Mouse (Mus musculus): ENCODE data around the gene Siglech. TPM values are rescaled to one million over a fixed set of nuclear protein-coding genes. Genes with fewer than 3 reads are reported as not detected.

The Siglech gene
- polyA plus RNA-seq (2012; rRNA removed): 0.10 and 0.18 TPM in 2 replicates

GRCm38 (mm10) chr7:55767926-55768325, at the start of gene Siglech:
Siglech (plus strand) TSS chr7:55768178.
- Histone ChIP-seq H3K27me3 (ENCODE audit: control insufficient read depth, insufficient read depth, low read length) (no peaks in the 10 kb centered on the region), H3K4me3 (ENCODE audit: control insufficient read depth, low read depth, low read length) (no peak within 1 kb of the TSS)
- TF ChIP-seq CTCF (IDR thresholded peaks at IDR 0.05; ENCODE audit: control insufficient read depth, insufficient read depth, insufficient replicate concordance, low read depth, low read length) (no peak), POLR2A (IDR thresholded peaks at IDR 0.05; ENCODE audit: control insufficient read depth, low read depth, low read length) (no peak)

GRCm38 (mm10) chr7:55722673-55723072, 45.3 kb upstream of the Siglech start:
- Histone ChIP-seq H3K4me1 (ENCODE audit: control insufficient read depth, insufficient read depth, low read length) (no peaks in the 10 kb centered on the region), H3K27me3 (ENCODE audit: control insufficient read depth, insufficient read depth, low read length) (no peaks in the 10 kb centered on the region), H3K36me3 (ENCODE audit: control insufficient read depth, insufficient read depth, low read length) (no peaks in the 10 kb centered on the region), H3K4me3 (ENCODE audit: control insufficient read depth, low read depth, low read length) (no peak overlapping the region), H3K27ac (ENCODE audit: control insufficient read depth, insufficient read depth, low read depth, low read length) (no peak overlapping the region)
- no peak for TF ChIP-seq POLR2A (IDR thresholded peaks at IDR 0.05; ENCODE audit: control insufficient read depth, low read depth, low read length)
- TF ChIP-seq CTCF (IDR thresholded peaks at IDR 0.05; ENCODE audit: control insufficient read depth, insufficient read depth, insufficient replicate concordance, low read depth, low read length): no peak

More at GRCm38 (mm10) chr7:55767926-55768325, at the start of gene Siglech:
- Histone ChIP-seq H3K27ac (ENCODE audit: control insufficient read depth, insufficient read depth, low read depth, low read length) (no peak within 1 kb of the TSS), H3K4me1 (ENCODE audit: control insufficient read depth, insufficient read depth, low read length) (no peaks in the 10 kb centered on the region), H3K36me3 (ENCODE audit: control insufficient read depth, insufficient read depth, low read length) (no peaks in the 10 kb centered on the region)

- TF ChIP-seq POLR2A (IDR thresholded peaks at IDR 0.05; ENCODE audit: control insufficient read depth, low read depth, low read length) (no peak), CTCF (IDR thresholded peaks at IDR 0.05; ENCODE audit: control insufficient read depth, insufficient read depth, insufficient replicate concordance, low read depth, low read length) (no peak)
- H3K4me3 ChIP-seq (ENCODE audit: control insufficient read depth, low read depth, low read length): no peak overlapping the region
- H3K4me1 ChIP-seq (ENCODE audit: control insufficient read depth, insufficient read depth, low read length): no peaks in the 10 kb centered on the region
- H3K27me3 ChIP-seq (ENCODE audit: control insufficient read depth, insufficient read depth, low read length): no peaks in the 10 kb centered on the region
- H3K36me3 ChIP-seq (ENCODE audit: control insufficient read depth, insufficient read depth, low read length): no peaks in the 10 kb centered on the region
- H3K27ac ChIP-seq (ENCODE audit: control insufficient read depth, insufficient read depth, low read depth, low read length): no peak overlapping the region
Observed at GRCm38 (mm10) chr7:55728903-55729302, 39.1 kb upstream of the Siglech start.

GRCm38 (mm10) chr7:55734483-55734882, 33.5 kb upstream of the Siglech start:
- TF ChIP-seq POLR2A (IDR thresholded peaks at IDR 0.05; ENCODE audit: control insufficient read depth, low read depth, low read length) (no peak), CTCF (IDR thresholded peaks at IDR 0.05; ENCODE audit: control insufficient read depth, insufficient read depth, insufficient replicate concordance, low read depth, low read length) (no peak)
- Histone ChIP-seq H3K27ac (ENCODE audit: control insufficient read depth, insufficient read depth, low read depth, low read length) (no peak overlapping the region), H3K4me1 (ENCODE audit: control insufficient read depth, insufficient read depth, low read length) (no peaks in the 10 kb centered on the region), H3K27me3 (ENCODE audit: control insufficient read depth, insufficient read depth, low read length) (no peaks in the 10 kb centered on the region), H3K4me3 (ENCODE audit: control insufficient read depth, low read depth, low read length) (no peak overlapping the region), H3K36me3 (ENCODE audit: control insufficient read depth, insufficient read depth, low read length) (no peaks in the 10 kb centered on the region)

GRCm38 (mm10) chr7:55737125-55737912, 30.7 kb upstream of the Siglech start:
- H3K36me3 ChIP-seq (ENCODE audit: control insufficient read depth, insufficient read depth, low read length): no peaks in the 10 kb centered on the region
- no peak for TF ChIP-seq POLR2A (IDR thresholded peaks at IDR 0.05; ENCODE audit: control insufficient read depth, low read depth, low read length)
- TF ChIP-seq CTCF (IDR thresholded peaks at IDR 0.05; ENCODE audit: control insufficient read depth, insufficient read depth, insufficient replicate concordance, low read depth, low read length): peak; percentile 50; the same call in 1 of the 2 replicates
- no peak overlapping the region for H3K27ac ChIP-seq (ENCODE audit: control insufficient read depth, insufficient read depth, low read depth, low read length)
- H3K27me3 ChIP-seq (ENCODE audit: control insufficient read depth, insufficient read depth, low read length): no peaks in the 10 kb centered on the region
- H3K4me3 ChIP-seq (ENCODE audit: control insufficient read depth, low read depth, low read length): no peak overlapping the region
- H3K4me1 ChIP-seq (ENCODE audit: control insufficient read depth, insufficient read depth, low read length): no peaks in the 10 kb centered on the region

GRCm38 (mm10) chr7:55743614-55744267, 24.2 kb upstream of the Siglech start:
- Histone ChIP-seq H3K27me3 (ENCODE audit: control insufficient read depth, insufficient read depth, low read length) (no peaks in the 10 kb centered on the region), H3K4me1 (ENCODE audit: control insufficient read depth, insufficient read depth, low read length) (no peaks in the 10 kb centered on the region), H3K4me3 (ENCODE audit: control insufficient read depth, low read depth, low read length) (no peak overlapping the region), H3K27ac (ENCODE audit: control insufficient read depth, insufficient read depth, low read depth, low read length) (no peak overlapping the region; the same call in 1 of the 2 replicates), H3K36me3 (ENCODE audit: control insufficient read depth, insufficient read depth, low read length) (no peaks in the 10 kb centered on the region)
- TF ChIP-seq POLR2A (IDR thresholded peaks at IDR 0.05; ENCODE audit: control insufficient read depth, low read depth, low read length): no peak
- no peak for TF ChIP-seq CTCF (IDR thresholded peaks at IDR 0.05; ENCODE audit: control insufficient read depth, insufficient read depth, insufficient replicate concordance, low read depth, low read length)

- H3K36me3 ChIP-seq (ENCODE audit: control insufficient read depth, insufficient read depth, low read length): no peaks in the 10 kb centered on the region
- no peaks in the 10 kb centered on the region for H3K4me1 ChIP-seq (ENCODE audit: control insufficient read depth, insufficient read depth, low read length)
- H3K4me3 ChIP-seq (ENCODE audit: control insufficient read depth, low read depth, low read length): no peak overlapping the region
- no peaks in the 10 kb centered on the region for H3K27me3 ChIP-seq (ENCODE audit: control insufficient read depth, insufficient read depth, low read length)
- peak overlapping the region; percentile 59; the same call in 1 of the 2 replicates for H3K27ac ChIP-seq (ENCODE audit: control insufficient read depth, insufficient read depth, low read depth, low read length)
- TF ChIP-seq POLR2A (IDR thresholded peaks at IDR 0.05; ENCODE audit: control insufficient read depth, low read depth, low read length): no peak
- no peak for TF ChIP-seq CTCF (IDR thresholded peaks at IDR 0.05; ENCODE audit: control insufficient read depth, insufficient read depth, insufficient replicate concordance, low read depth, low read length)
Observed at GRCm38 (mm10) chr7:55744566-55745220, 23.3 kb upstream of the Siglech start.

Measured in testis, adult 2 months (tissue).